Mouse (Mus musculus): ENCODE data around the gene Arl8a. TPM values are rescaled to one million over a fixed set of nuclear protein-coding genes. Genes with fewer than 3 reads are reported as not detected.
"Not testable (repeated sequence)": the region's sequence is repeated elsewhere in the genome, so short reads cannot be mapped to it uniquely, and the experiment has no call there.

Arl8a gene
- total and polyA plus RNA-seq, 2 experiments from 2014 or later: 384 to 399 TPM

- Histone ChIP-seq H3K36me3 (ENCODE audit: insufficient read depth, low read length) (no peaks in the 10 kb centered on the region), H3K9me3 (ENCODE audit: low read length) (no peaks in the 10 kb centered on the region), H3K4me3 (ENCODE audit: low read depth, low read length) (no peak overlapping the region), H3K27me3 (ENCODE audit: insufficient read depth, low read length) (no peaks in the 10 kb centered on the region), H3K27ac (ENCODE audit: low read depth, low read length) (no peak overlapping the region), H3K9ac (replicated peaks; ENCODE audit: low read length, poor library complexity, severe bottlenecking) (no peak overlapping the region), H3K4me2 (ENCODE audit: low read depth, low read length, poor library complexity, severe bottlenecking) (no peak overlapping the region), H3K4me1 (ENCODE audit: insufficient read depth, low read length) (peaks cover 5% of the 10 kb centered on the region; the same call in 1 of the 2 replicates)
- DNase-seq (ENCODE audit: low spot score) (no peak), ATAC-seq (ENCODE audit: low FRiP score) (no peak)
- TF ChIP-seq CTCF (IDR thresholded peaks at IDR 0.05): no peak
- 80% methylated on average over 4 of the region's 4 CpGs for WGBS
Measured at GRCm38 (mm10) chr1:135183448-135183847, 36.8 kb downstream of the Arl8a start.

- TF ChIP-seq CTCF (IDR thresholded peaks at IDR 0.05): no peak
- no peaks in the 10 kb centered on the region for H3K9me3 ChIP-seq (ENCODE audit: low read length)
- no peak overlapping the region for H3K4me3 ChIP-seq (ENCODE audit: low read depth, low read length)
- no peaks in the 10 kb centered on the region for H3K36me3 ChIP-seq (ENCODE audit: insufficient read depth, low read length)
- no peak overlapping the region for H3K9ac ChIP-seq (replicated peaks; ENCODE audit: low read length, poor library complexity, severe bottlenecking)
- H3K4me1 ChIP-seq (ENCODE audit: insufficient read depth, low read length): peaks cover 5% of the 10 kb centered on the region; the same call in 1 of the 2 replicates
- no peak overlapping the region for H3K4me2 ChIP-seq (ENCODE audit: low read depth, low read length, poor library complexity, severe bottlenecking)
- H3K27me3 ChIP-seq (ENCODE audit: insufficient read depth, low read length): no peaks in the 10 kb centered on the region
- H3K27ac ChIP-seq (ENCODE audit: low read depth, low read length): no peak overlapping the region
- WGBS: 69% methylated on average over 11 of the region's 11 CpGs
- ATAC-seq (ENCODE audit: low FRiP score) (no peak), DNase-seq (ENCODE audit: low spot score) (no peak)
Measured at GRCm38 (mm10) chr1:135183941-135184570, 37.4 kb downstream of the Arl8a start.

- no peaks in the 10 kb centered on the region for H3K27me3 ChIP-seq (ENCODE audit: insufficient read depth, low read length)
- no peaks in the 10 kb centered on the region for H3K9me3 ChIP-seq (ENCODE audit: low read length)
- TF ChIP-seq CTCF (IDR thresholded peaks at IDR 0.05): no peak
- no peak overlapping the region for H3K4me2 ChIP-seq (ENCODE audit: low read depth, low read length, poor library complexity, severe bottlenecking)
- H3K9ac ChIP-seq (replicated peaks; ENCODE audit: low read length, poor library complexity, severe bottlenecking): no peak overlapping the region
- no peak overlapping the region for H3K4me3 ChIP-seq (ENCODE audit: low read depth, low read length)
- 29% methylated on average over 5 of the region's 5 CpGs for WGBS
- H3K4me1 ChIP-seq (ENCODE audit: insufficient read depth, low read length): peaks cover 5% of the 10 kb centered on the region; the same call in 1 of the 2 replicates
- no peak overlapping the region for H3K27ac ChIP-seq (ENCODE audit: low read depth, low read length)
- no peaks in the 10 kb centered on the region for H3K36me3 ChIP-seq (ENCODE audit: insufficient read depth, low read length)
- DNase-seq (ENCODE audit: low spot score): no peak
- ATAC-seq (ENCODE audit: low FRiP score): no peak
Measured at GRCm38 (mm10) chr1:135185936-135186335, 39.3 kb downstream of the Arl8a start.

GRCm38 (mm10) chr1:135186427-135186826, 39.8 kb downstream of the Arl8a start:
- Histone ChIP-seq H3K4me1 (ENCODE audit: insufficient read depth, low read length) (peaks cover 5% of the 10 kb centered on the region; the same call in 1 of the 2 replicates), H3K9me3 (ENCODE audit: low read length) (no peaks in the 10 kb centered on the region), H3K27ac (ENCODE audit: low read depth, low read length) (no peak overlapping the region), H3K4me3 (ENCODE audit: low read depth, low read length) (no peak overlapping the region), H3K9ac (replicated peaks; ENCODE audit: low read length, poor library complexity, severe bottlenecking) (no peak overlapping the region), H3K27me3 (ENCODE audit: insufficient read depth, low read length) (no peaks in the 10 kb centered on the region), H3K4me2 (ENCODE audit: low read depth, low read length, poor library complexity, severe bottlenecking) (no peak overlapping the region), H3K36me3 (ENCODE audit: insufficient read depth, low read length) (no peaks in the 10 kb centered on the region)
- ATAC-seq (ENCODE audit: low FRiP score) (no peak), DNase-seq (ENCODE audit: low spot score) (peak; percentile 32)
- TF ChIP-seq CTCF (IDR thresholded peaks at IDR 0.05): no peak
- WGBS: 29% methylated on average over 8 of the region's 8 CpGs

GRCm38 (mm10) chr1:135187016-135187415, 40.4 kb downstream of the Arl8a start:
- 40% methylated on average over 2 of the region's 2 CpGs for WGBS
- H3K4me3 ChIP-seq (ENCODE audit: low read depth, low read length); H3K9ac ChIP-seq (replicated peaks; ENCODE audit: low read length, poor library complexity, severe bottlenecking); H3K27me3 ChIP-seq (ENCODE audit: insufficient read depth, low read length); ATAC-seq (ENCODE audit: low FRiP score); H3K4me2 ChIP-seq (ENCODE audit: low read depth, low read length, poor library complexity, severe bottlenecking); H3K4me1 ChIP-seq (ENCODE audit: insufficient read depth, low read length); DNase-seq (ENCODE audit: low spot score); H3K36me3 ChIP-seq (ENCODE audit: insufficient read depth, low read length); H3K27ac ChIP-seq (ENCODE audit: low read depth, low read length); H3K9me3 ChIP-seq (ENCODE audit: low read length): not testable (repeated sequence)

- Histone ChIP-seq H3K9me3 (ENCODE audit: low read length) (no peaks in the 10 kb centered on the region), H3K27ac (ENCODE audit: low read depth, low read length) (no peak overlapping the region), H3K4me3 (ENCODE audit: low read depth, low read length) (no peak overlapping the region), H3K9ac (replicated peaks; ENCODE audit: low read length, poor library complexity, severe bottlenecking) (no peak overlapping the region), H3K4me2 (ENCODE audit: low read depth, low read length, poor library complexity, severe bottlenecking) (no peak overlapping the region), H3K27me3 (ENCODE audit: insufficient read depth, low read length) (no peaks in the 10 kb centered on the region), H3K36me3 (ENCODE audit: insufficient read depth, low read length) (no peaks in the 10 kb centered on the region), H3K4me1 (ENCODE audit: insufficient read depth, low read length) (0 out of 2 replicates have a peak, but pooled peaks cover 5% of the 10 kb centered on the region)
- 4% methylated on average over 3 of the region's 3 CpGs for WGBS
- TF ChIP-seq CTCF (IDR thresholded peaks at IDR 0.05): no peak
- ATAC-seq (ENCODE audit: low FRiP score): no peak
- DNase-seq (ENCODE audit: low spot score): peak; percentile 68
Measured at GRCm38 (mm10) chr1:135188197-135188596, 41.6 kb downstream of the Arl8a start.

Measured in midbrain, postnatal 0 days (tissue).